Mouse (Mus musculus) layer of hippocampus, adult 11-12 months (tissue): ENCODE results near the gene Shroom4.
"Not testable (repeated sequence)": the region's sequence is repeated elsewhere in the genome, so short reads cannot be mapped to it uniquely, and the experiment has no call there.

Experiments used
- DNase-seq: peaks from one replicate; pipeline ENCODE4 v3.0.0; 2022; ENCODE audit warnings: low spot score

Shroom4 gene

GRCm38 (mm10) chrX:6399626-6400397 lies at the start of gene Shroom4:
TSS of gene Shroom4 (plus strand) at chrX:6399854.
- peak; percentile 56 for DNase-seq

- no peak for DNase-seq
Measured at GRCm38 (mm10) chrX:6356876-6357275, 42.8 kb upstream of the Shroom4 start.

GRCm38 (mm10) chrX:6357503-6358114 lies 42.0 kb upstream of the Shroom4 start:
- no peak for DNase-seq

- DNase-seq: no peak
Measured at GRCm38 (mm10) chrX:6368822-6369221, 30.8 kb upstream of the Shroom4 start.

GRCm38 (mm10) chrX:6370706-6371105 lies 28.9 kb upstream of the Shroom4 start:
- no peak for DNase-seq

- no peak for DNase-seq
Measured at GRCm38 (mm10) chrX:6393861-6394260, 5.8 kb upstream of the Shroom4 start.

GRCm38 (mm10) chrX:6399193-6399592 lies 461 bp upstream of the Shroom4 start:
- no peak for DNase-seq

- no peak for DNase-seq
Measured at GRCm38 (mm10) chrX:6400398-6401020, 855 bp downstream of the Shroom4 start.

- DNase-seq: no peak
Measured at GRCm38 (mm10) chrX:6402921-6403320, 3.3 kb downstream of the Shroom4 start.

GRCm38 (mm10) chrX:6409114-6409513 lies 9.5 kb downstream of the Shroom4 start:
- DNase-seq: no peak

GRCm38 (mm10) chrX:6415412-6415811 lies 15.8 kb downstream of the Shroom4 start:
- DNase-seq: no peak

GRCm38 (mm10) chrX:6415936-6416335 lies 16.3 kb downstream of the Shroom4 start:
- no peak for DNase-seq

- DNase-seq: no peak
Measured at GRCm38 (mm10) chrX:6418140-6418539, 18.5 kb downstream of the Shroom4 start.

GRCm38 (mm10) chrX:6435260-6435659 lies 35.6 kb downstream of the Shroom4 start:
- DNase-seq: no peak

- DNase-seq: no peak
Measured at GRCm38 (mm10) chrX:6446422-6446821, 46.8 kb downstream of the Shroom4 start.

- DNase-seq: peak; percentile 37
Measured at GRCm38 (mm10) chrX:6448001-6448400, 48.3 kb downstream of the Shroom4 start.

- DNase-seq: no peak
Measured at GRCm38 (mm10) chrX:6453220-6453619, 53.6 kb downstream of the Shroom4 start.

- not testable (repeated sequence) for DNase-seq
Measured at GRCm38 (mm10) chrX:6469251-6469650, 69.6 kb downstream of the Shroom4 start.

GRCm38 (mm10) chrX:6472563-6472962 lies 72.9 kb downstream of the Shroom4 start:
- DNase-seq: not testable (repeated sequence)

- DNase-seq: no peak
Measured at GRCm38 (mm10) chrX:6475177-6475576, 75.5 kb downstream of the Shroom4 start.

GRCm38 (mm10) chrX:6482268-6482667 lies 82.6 kb downstream of the Shroom4 start:
- no peak for DNase-seq

- no peak for DNase-seq
Measured at GRCm38 (mm10) chrX:6483817-6484216, 84.2 kb downstream of the Shroom4 start.

- DNase-seq: no peak
Measured at GRCm38 (mm10) chrX:6490433-6490832, 90.8 kb downstream of the Shroom4 start.
